Mouse (Mus musculus): ENCODE measurements around the gene Olfr555.

GRCm38 (mm10) chr7:102686944-102687501 lies 28.4 kb downstream of the Olfr555 start, which contains the start of gene Trim68:
- TF ChIP-seq POLR2A (IDR thresholded peaks at IDR 0.05; ENCODE audit: insufficient read length, low read depth) (peak; percentile 66), MYOD1 (IDR thresholded peaks at IDR 0.05; ENCODE audit: control insufficient read depth in 1 of 3, insufficient read length in 2 of 3, low read depth in 2 of 3) (peak in 1 of 3 experiments; percentile 11), E2F4 (IDR thresholded peaks at IDR 0.05; ENCODE audit: insufficient read depth) (no peak), SRF (IDR thresholded peaks at IDR 0.05; ENCODE audit: control insufficient read depth, insufficient read length, low read depth) (no peak), TCF12 (IDR thresholded peaks at IDR 0.05; ENCODE audit: insufficient read depth, poor library complexity, severe bottlenecking) (no peak), MAX (IDR thresholded peaks at IDR 0.05; ENCODE audit: low read depth) (no peak), POLR2AphosphoS2 (IDR thresholded peaks at IDR 0.05; ENCODE audit: insufficient read length, low read depth) (peak; percentile 38), MYOG (IDR thresholded peaks at IDR 0.05; ENCODE audit: control insufficient read depth in 1 of 3, insufficient read depth in 1 of 3, insufficient read length in 2 of 3, low read depth in 2 of 3) (no peak), CEBPB (IDR thresholded peaks at IDR 0.05; ENCODE audit: insufficient read depth, poor library complexity, severe bottlenecking) (no peak), USF1 (IDR thresholded peaks at IDR 0.05; ENCODE audit: low read depth) (peak; percentile 38)
